Mouse (Mus musculus): ENCODE data around the gene Cox19.

Cox19 gene

GRCm38 (mm10) chr5:139326986-139327633 is 24.1 kb downstream of the Cox19 start:
- no peak for DNase-seq

- DNase-seq, result no peak
These were observed 25.0 kb downstream of the Cox19 start for GRCm38 (mm10) chr5:139326111-139326696.

GRCm38 (mm10) chr5:139325395-139325966 is 25.7 kb downstream of the Cox19 start, which contains the start of gene Adap1:
TSS of gene Adap1 (minus strand) at chr5:139325622.
- peak; percentile 76 to 77 for DNase-seq

GRCm38 (mm10) chr5:139324691-139325394 is 26.4 kb downstream of the Cox19 start:
- DNase-seq, result peak; percentile 63 to 66

GRCm38 (mm10) chr5:139324045-139324491 is 27.1 kb downstream of the Cox19 start:
- peak; percentile 25 to 49 for DNase-seq

- DNase-seq, result no peak
These were observed 27.8 kb downstream of the Cox19 start for GRCm38 (mm10) chr5:139323260-139323924.

- no peak for DNase-seq
These were observed 29.9 kb downstream of the Cox19 start for GRCm38 (mm10) chr5:139321331-139321730.

GRCm38 (mm10) chr5:139320424-139320823 is 30.8 kb downstream of the Cox19 start:
- DNase-seq, result no peak

- DNase-seq, result no peak
These were observed 33.3 kb downstream of the Cox19 start for GRCm38 (mm10) chr5:139317751-139318504.

GRCm38 (mm10) chr5:139316982-139317675 is 34.1 kb downstream of the Cox19 start:
- peak in 1 of 2 experiments; percentile 52 for DNase-seq

- DNase-seq, result no peak
These were observed 36.1 kb downstream of the Cox19 start for GRCm38 (mm10) chr5:139314941-139315642.

GRCm38 (mm10) chr5:139313536-139313935 is 37.7 kb downstream of the Cox19 start:
- DNase-seq, result no peak

GRCm38 (mm10) chr5:139311822-139312221 is 39.4 kb downstream of the Cox19 start:
- DNase-seq, result no peak

GRCm38 (mm10) chr5:139310477-139310876 is 40.7 kb downstream of the Cox19 start:
- no peak for DNase-seq

- DNase-seq, result no peak
These were observed 41.3 kb downstream of the Cox19 start for GRCm38 (mm10) chr5:139309946-139310345.

- DNase-seq, result no peak
These were observed 47.6 kb downstream of the Cox19 start for GRCm38 (mm10) chr5:139303646-139304061.

GRCm38 (mm10) chr5:139302101-139302500 is 49.1 kb downstream of the Cox19 start:
- no peak for DNase-seq

GRCm38 (mm10) chr5:139297745-139298144 is 53.5 kb downstream of the Cox19 start:
- no peak for DNase-seq

GRCm38 (mm10) chr5:139297092-139297491 is 54.1 kb downstream of the Cox19 start:
- DNase-seq, result no peak

GRCm38 (mm10) chr5:139294089-139294488 is 57.1 kb downstream of the Cox19 start:
- no peak for DNase-seq

All from lung, postnatal 4 days (tissue).